Mouse (Mus musculus) heart, embryonic 16.5 days (tissue): ENCODE results near the gene Scoc. TPM values are rescaled to one million over a fixed set of nuclear protein-coding genes. Genes with fewer than 3 reads are reported as not detected.

Source experiments
- ATAC-seq: fragments of 200-750 bp; cut with Nextera tagmentation; replicated peaks from 2 replicates; pipeline ENCODE4 v1.8.0; 2017; ENCODE audit warnings: moderate number of reproducible peaks; ENCODE audit not compliant: insufficient read depth, low FRiP score; ENCODE audit errors: extremely low read depth
- H3K27ac ChIP-seq: fragments of 300-500 bp; sonication (generic); 2 replicates; pipeline ENCODE4 v1.5.1; 2014; ENCODE audit warnings: mild to moderate bottlenecking, low read length, control low read depth, moderate library complexity
- H3K27me3 ChIP-seq: fragments of 300-500 bp; sonication (generic); 2 replicates; pipeline ENCODE4 v1.6.1; 2014; ENCODE audit warnings: low read length, mixed read lengths; ENCODE audit not compliant: control insufficient read depth, insufficient read depth
- H3K36me3 ChIP-seq: fragments of 300-500 bp; sonication (generic); 2 replicates; pipeline ENCODE4 v1.6.1; 2014; ENCODE audit not compliant: control insufficient read depth, insufficient read depth
- H3K4me1 ChIP-seq: fragments of 300-500 bp; sonication (generic); 2 replicates; pipeline ENCODE4 v1.6.1; 2014; ENCODE audit warnings: low read length, mixed read lengths; ENCODE audit not compliant: control insufficient read depth, insufficient read depth
- H3K4me2 ChIP-seq: fragments of 300-500 bp; sonication (generic); 2 replicates; pipeline ENCODE4 v1.6.1; 2014; ENCODE audit warnings: low read depth, mild to moderate bottlenecking, control low read depth, low read length
- H3K4me3 ChIP-seq: fragments of 300-500 bp; sonication (generic); 2 replicates; pipeline ENCODE4 v1.5.1; 2014; ENCODE audit warnings: mild to moderate bottlenecking, control low read depth, low read length
- H3K9ac ChIP-seq: fragments of 300-500 bp; sonication (generic); 2 replicates; pipeline ENCODE4 v1.6.1; 2014; ENCODE audit warnings: low read length, control low read depth
- H3K9me3 ChIP-seq: fragments of 300-500 bp; sonication (generic); replicated peaks from 2 replicates; pipeline ENCODE4 v1.6.1; 2016; ENCODE audit warnings: low read length; ENCODE audit not compliant: control insufficient read depth
- WGBS: fragments of 180-500 bp; shearing (Covaris S2); extraction: QIAGEN DNeasy Blood & Tissue Kit; methylation state at CpG from one replicate; pipeline ENCODE4 v1.1.7; 2014; 5-methylcytosine and 5-hydroxymethylcytosine counted together
- polyA plus RNA-seq: library from polyadenylated mRNA; unstranded; fragments of >200 nt; fragmentation: Nextera tagmentation; extraction: Ambion mirVana; gene quantifications from 2 replicates; pipeline ENCODE4 v1.2.1, GENCODE M21; 2015

Scoc gene
- polyA plus RNA-seq: 66.8 and 67.6 TPM in 2 replicates

GRCm38 (mm10) chr8:83458222-83458621, at the start of gene Scoc:
Gene Scoc (minus strand): TSS chr8:83458391.
- Histone ChIP-seq H3K27me3 (no peaks in the 10 kb centered on the region), H3K4me3 (no peak within 1 kb of the TSS), H3K9ac (no peak within 1 kb of the TSS), H3K4me2 (no peak within 1 kb of the TSS), H3K36me3 (no peaks in the 10 kb centered on the region), H3K4me1 (no peaks in the 10 kb centered on the region), H3K9me3 (no peaks in the 10 kb centered on the region; the same call in 1 of the 2 replicates), H3K27ac (no peak within 1 kb of the TSS)
- WGBS: 70% methylated on average over 14 of the region's 14 CpGs
- no peak for ATAC-seq

- WGBS: 52% methylated on average over 3 of the region's 3 CpGs
- Histone ChIP-seq H3K27me3 (no peaks in the 10 kb centered on the region), H3K36me3 (no peaks in the 10 kb centered on the region), H3K4me2 (no peak overlapping the region), H3K9ac (no peak overlapping the region), H3K4me1 (no peaks in the 10 kb centered on the region), H3K4me3 (no peak overlapping the region), H3K9me3 (no peaks in the 10 kb centered on the region; the same call in 1 of the 2 replicates), H3K27ac (no peak overlapping the region)
- no peak for ATAC-seq
These were observed 1.4 kb upstream of the Scoc start for GRCm38 (mm10) chr8:83459606-83460005.

GRCm38 (mm10) chr8:83457121-83457520, 1.1 kb downstream of the Scoc start:
- Histone ChIP-seq H3K27me3 (no peaks in the 10 kb centered on the region), H3K36me3 (no peaks in the 10 kb centered on the region), H3K9me3 (no peaks in the 10 kb centered on the region; the same call in 1 of the 2 replicates), H3K4me3 (no peak overlapping the region), H3K4me1 (no peaks in the 10 kb centered on the region), H3K9ac (no peak overlapping the region), H3K27ac (no peak overlapping the region), H3K4me2 (no peak overlapping the region)
- WGBS: 62% methylated on average over 6 of the region's 6 CpGs
- ATAC-seq: no peak

GRCm38 (mm10) chr8:83451056-83451455, 7.1 kb downstream of the Scoc start:
- Histone ChIP-seq H3K27me3 (no peaks in the 10 kb centered on the region), H3K9ac (no peak overlapping the region), H3K9me3 (no peaks in the 10 kb centered on the region; the same call in 1 of the 2 replicates), H3K27ac (no peak overlapping the region), H3K4me1 (no peaks in the 10 kb centered on the region), H3K4me2 (no peak overlapping the region), H3K4me3 (no peak overlapping the region), H3K36me3 (no peaks in the 10 kb centered on the region)
- WGBS: 20% methylated on average over 3 of the region's 3 CpGs
- no peak for ATAC-seq

- WGBS: 64% methylated on average over 1 of the region's 1 CpGs
- ATAC-seq: no peak
These were observed 8.2 kb downstream of the Scoc start for GRCm38 (mm10) chr8:83449960-83450359.

GRCm38 (mm10) chr8:83443052-83443400, 15.2 kb downstream of the Scoc start:
- peaks cover 11% of the 10 kb centered on the region for H3K4me1 ChIP-seq
- H3K9me3 ChIP-seq: no peaks in the 10 kb centered on the region
- H3K9ac ChIP-seq: peak overlapping the region; percentile 67
- H3K4me3 ChIP-seq: peak overlapping the region; percentile 91
- no peaks in the 10 kb centered on the region for H3K27me3 ChIP-seq
- H3K27ac ChIP-seq: peak overlapping the region; percentile 57; the same call in 1 of the 2 replicates
- no peaks in the 10 kb centered on the region for H3K36me3 ChIP-seq
- ATAC-seq: no peak
- 31% methylated on average over 5 of the region's 5 CpGs for WGBS
- H3K4me2 ChIP-seq: peak overlapping the region; percentile 91

More at GRCm38 (mm10) chr8:83449960-83450359, 8.2 kb downstream of the Scoc start:
- Histone ChIP-seq H3K9ac (no peak overlapping the region), H3K4me1 (no peaks in the 10 kb centered on the region), H3K4me2 (no peak overlapping the region), H3K36me3 (no peaks in the 10 kb centered on the region), H3K9me3 (no peaks in the 10 kb centered on the region), H3K27ac (no peak overlapping the region), H3K4me3 (no peak overlapping the region), H3K27me3 (no peaks in the 10 kb centered on the region)

GRCm38 (mm10) chr8:83442243-83443051, 15.7 kb downstream of the Scoc start:
- H3K9ac ChIP-seq: peak overlapping the region; percentile 96
- H3K4me2 ChIP-seq: peak overlapping the region; percentile 91
- no peaks in the 10 kb centered on the region for H3K27me3 ChIP-seq
- H3K4me1 ChIP-seq: peaks cover 11% of the 10 kb centered on the region
- under 1% methylated on average over 63 of the region's 64 CpGs for WGBS
- ATAC-seq: peak; percentile 100
- no peaks in the 10 kb centered on the region for H3K9me3 ChIP-seq
- peak overlapping the region; percentile 84 for H3K27ac ChIP-seq
- peak overlapping the region; percentile 91 for H3K4me3 ChIP-seq
- H3K36me3 ChIP-seq: no peaks in the 10 kb centered on the region; the same call in 1 of the 2 replicates

- Histone ChIP-seq H3K4me1 (peaks cover 11% of the 10 kb centered on the region), H3K27me3 (no peaks in the 10 kb centered on the region), H3K4me3 (peak overlapping the region; percentile 91), H3K9ac (peak overlapping the region; percentile 96), H3K27ac (peak overlapping the region; percentile 84), H3K36me3 (peaks cover 5% of the 10 kb centered on the region), H3K9me3 (no peaks in the 10 kb centered on the region), H3K4me2 (peak overlapping the region; percentile 91)
- ATAC-seq: no peak
- 1% methylated on average over 29 of the region's 29 CpGs for WGBS
These were observed 16.4 kb downstream of the Scoc start for GRCm38 (mm10) chr8:83441656-83442242.

- Histone ChIP-seq H3K36me3 (peaks cover 13% of the 10 kb centered on the region), H3K4me3 (no peak overlapping the region), H3K4me2 (no peak overlapping the region), H3K27ac (no peak overlapping the region), H3K27me3 (no peaks in the 10 kb centered on the region), H3K9me3 (no peaks in the 10 kb centered on the region), H3K9ac (no peak overlapping the region), H3K4me1 (peaks cover 7% of the 10 kb centered on the region)
- 71% methylated on average over 1 of the region's 1 CpGs for whole genome bisulfite sequencing
- no peak for ATAC-seq
These were observed 21.1 kb downstream of the Scoc start for GRCm38 (mm10) chr8:83437077-83437476.
